Mouse (Mus musculus): ENCODE data around the gene Ikzf2.

Gene Ikzf2

GRCm38 (mm10) chr1:69506011-69506410 is 181.0 kb downstream of the Ikzf2 start:
- no peak for DNase-seq

- DNase-seq, result no peak
Observed at GRCm38 (mm10) chr1:69500388-69500787, 186.7 kb downstream of the Ikzf2 start.

GRCm38 (mm10) chr1:69499652-69500051 is 187.4 kb downstream of the Ikzf2 start:
- no peak for DNase-seq

GRCm38 (mm10) chr1:69498862-69499306 is 188.2 kb downstream of the Ikzf2 start:
- no peak for DNase-seq

GRCm38 (mm10) chr1:69496055-69496454 is 191.0 kb downstream of the Ikzf2 start:
- no peak for DNase-seq

GRCm38 (mm10) chr1:69493309-69494047 is 193.6 kb downstream of the Ikzf2 start:
- DNase-seq, result no peak

GRCm38 (mm10) chr1:69492013-69492412 is 195.0 kb downstream of the Ikzf2 start:
- no peak for DNase-seq

- DNase-seq, result no peak
Observed at GRCm38 (mm10) chr1:69489026-69489425, 198.0 kb downstream of the Ikzf2 start.

- DNase-seq, result no peak
Observed at GRCm38 (mm10) chr1:69488625-69489024, 198.4 kb downstream of the Ikzf2 start.

Data from heart, adult 11 months (tissue).